Mouse (Mus musculus) retina, postnatal 7 days (tissue): Measurements from ENCODE around the gene Lingo3.
A peak's percentile ranks its signal among the peaks of the same experiment; 100 is the strongest.
"Not testable (repeated sequence)": the region's sequence is repeated elsewhere in the genome, so short reads cannot be mapped to it uniquely, and the experiment has no call there.

Experiments
- DNase-seq: peaks from one replicate; pipeline ENCODE4 v3.0.0-alpha.2; 2012; ENCODE audit warnings: low read depth, low spot score

Gene Lingo3

DNA sequence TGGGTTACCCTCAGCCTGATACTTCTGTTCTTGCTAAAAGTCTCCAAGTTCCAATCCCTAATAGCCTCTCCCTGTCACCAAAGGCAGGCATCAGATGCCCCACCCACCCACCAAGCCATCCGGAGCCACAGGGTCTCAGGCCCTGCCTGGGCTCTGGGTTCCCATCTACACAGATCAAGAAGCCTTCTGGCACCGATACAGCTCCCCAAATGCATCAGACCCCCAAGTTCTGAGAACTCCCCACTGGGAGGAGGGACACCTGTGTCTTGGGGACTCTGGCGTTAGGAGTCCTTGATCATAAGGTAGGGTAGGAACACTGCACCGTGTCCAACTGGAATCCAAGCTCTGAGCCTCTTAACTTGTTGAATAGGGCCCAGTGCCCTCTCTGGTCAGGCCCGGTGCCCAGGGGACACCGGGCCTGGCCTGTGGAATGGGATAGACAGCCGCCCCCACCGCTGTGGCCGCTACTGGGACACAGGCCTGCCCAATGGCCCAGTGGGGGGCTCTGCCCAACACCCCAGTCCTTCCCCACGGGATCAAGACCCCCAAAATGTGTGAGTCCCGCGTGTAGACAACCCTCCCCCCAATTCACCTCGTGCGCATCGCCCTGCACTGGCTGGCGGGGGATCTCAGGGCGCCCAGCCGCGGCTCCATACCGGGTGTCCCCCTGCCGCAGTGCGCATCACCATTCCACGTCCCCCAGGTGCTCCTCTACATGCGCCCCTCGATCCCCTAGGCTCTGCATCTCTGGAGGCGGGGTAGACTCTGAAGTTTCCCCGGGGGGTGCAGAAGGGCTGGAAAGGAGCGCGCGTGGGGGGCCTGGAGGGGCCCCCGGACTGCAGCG, 530 bp downstream of the Lingo3 start:
- DNase-seq = no peak

DNA sequence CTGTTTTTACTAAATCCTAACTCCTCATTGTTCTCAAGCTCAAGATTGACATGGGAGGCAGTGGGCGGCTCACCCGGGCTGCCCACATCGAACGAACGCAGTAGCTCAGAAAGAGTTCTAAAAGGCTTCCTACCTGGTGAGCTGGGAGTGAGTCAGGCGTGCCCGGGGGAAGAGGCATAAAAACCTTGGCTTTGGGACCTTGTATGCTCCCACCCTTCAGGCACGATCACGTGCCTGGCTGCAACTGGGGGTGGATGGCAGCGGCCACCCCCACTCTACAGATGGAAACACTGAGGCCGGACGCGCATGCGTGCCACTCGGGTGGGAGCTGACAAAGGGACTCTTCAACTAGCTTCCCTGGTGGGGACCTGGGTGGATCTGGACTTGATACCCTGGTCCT, 1.5 kb downstream of the Lingo3 start:
- DNase-seq = no peak

GRCm38 (mm10) chr10:80841685-80842084, 2.2 kb downstream of the Lingo3 start:
- DNase-seq = no peak

DNA sequence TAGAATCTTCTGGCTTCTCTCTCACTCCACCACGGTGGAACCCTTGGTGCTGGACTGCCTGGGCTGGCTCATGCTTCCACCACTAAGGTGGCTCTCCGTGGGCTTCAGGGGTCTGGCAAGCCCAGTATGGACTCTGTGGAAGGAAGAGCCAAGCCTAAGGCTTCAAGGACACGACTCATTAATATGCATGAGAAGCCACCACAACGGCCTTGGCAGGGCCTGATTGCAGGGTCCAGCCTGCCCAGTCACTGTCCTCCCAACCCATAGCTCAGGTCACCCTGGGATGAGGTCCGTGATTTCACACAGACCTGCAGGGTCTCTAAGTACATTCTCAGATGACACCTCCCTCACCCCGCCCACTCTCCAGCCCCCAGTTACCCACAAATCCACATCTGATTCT, 4.0 kb downstream of the Lingo3 start:
- no peak for DNase-seq

DNA sequence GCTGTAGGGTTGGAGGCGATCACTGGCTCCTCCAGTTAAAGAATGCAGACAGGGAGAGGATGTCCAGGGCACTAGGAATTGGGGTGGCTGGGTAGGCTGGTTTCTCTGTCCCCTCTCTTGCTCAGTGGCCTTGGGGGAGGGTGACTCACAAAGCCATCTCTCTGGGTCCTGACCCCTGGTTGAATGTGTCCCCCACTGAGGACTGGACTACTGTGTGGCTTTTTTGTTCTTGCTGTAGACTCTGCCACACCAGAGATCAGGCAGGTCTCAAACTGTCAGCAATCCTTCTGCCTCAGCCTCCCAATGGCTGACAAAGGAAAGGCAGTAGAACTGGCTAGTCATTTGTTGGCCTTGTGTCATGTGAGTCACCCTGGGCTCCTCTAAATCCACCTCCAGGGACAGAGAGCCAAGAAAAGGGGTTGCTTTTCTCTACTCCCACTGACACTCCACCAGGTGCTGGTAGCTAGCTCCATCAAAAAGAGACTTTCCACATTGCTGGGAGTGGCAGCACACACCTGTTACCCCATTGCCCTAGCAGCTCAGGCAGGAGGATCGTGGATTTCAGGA, 5.4 kb downstream of the Lingo3 start:
- DNase-seq = no peak

DNA sequence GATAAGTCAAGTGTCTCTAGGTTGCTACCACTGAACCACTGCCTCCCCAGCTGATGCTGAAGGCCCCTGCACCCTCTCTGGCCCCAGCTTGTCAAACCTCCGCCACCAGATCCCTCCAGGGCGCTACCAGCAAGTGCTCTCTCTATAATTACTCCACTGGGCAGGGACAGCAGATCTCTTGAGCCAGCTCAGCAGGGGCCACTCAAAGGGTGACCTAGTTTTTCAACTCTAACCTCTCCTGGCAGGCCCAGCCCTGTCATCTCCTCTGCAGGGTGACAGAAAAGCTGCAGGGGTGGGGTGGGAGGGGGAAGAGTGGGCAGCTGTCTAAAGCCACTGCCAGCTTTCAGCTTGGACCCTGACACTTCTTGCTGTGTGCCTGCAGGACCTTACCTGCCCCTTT, 6.0 kb downstream of the Lingo3 start:
- DNase-seq = peak; percentile 77

GRCm38 (mm10) chr10:80836949-80837379, 6.9 kb downstream of the Lingo3 start:
- no peak for DNase-seq

GRCm38 (mm10) chr10:80835617-80836016, 8.2 kb downstream of the Lingo3 start:
- no peak for DNase-seq

DNA sequence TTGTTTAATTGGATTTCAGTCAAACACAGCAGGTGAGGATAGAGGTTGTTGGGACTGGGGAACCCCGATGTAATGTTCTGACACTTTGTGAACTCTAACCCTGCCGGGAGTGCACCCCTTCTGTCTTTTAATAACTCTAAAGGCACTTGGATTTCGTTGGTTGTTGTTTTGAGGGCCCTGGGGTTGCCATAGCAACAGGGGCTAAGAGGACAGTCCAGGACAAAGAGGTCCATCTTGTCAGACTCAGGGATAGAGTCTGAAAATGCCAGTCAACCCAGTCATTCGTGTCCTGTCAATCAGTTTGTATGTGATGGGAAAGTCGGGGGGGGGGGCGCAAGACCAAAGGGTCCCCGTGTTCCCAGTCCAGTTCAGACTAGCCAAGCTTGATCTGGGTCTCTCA, 11.0 kb downstream of the Lingo3 start:
- no peak for DNase-seq

- no peak for DNase-seq
Observed at GRCm38 (mm10) chr10:80831136-80831535, 12.7 kb downstream of the Lingo3 start.

- no peak for DNase-seq
Observed at GRCm38 (mm10) chr10:80829359-80830278, 14.2 kb downstream of the Lingo3 start.

DNA sequence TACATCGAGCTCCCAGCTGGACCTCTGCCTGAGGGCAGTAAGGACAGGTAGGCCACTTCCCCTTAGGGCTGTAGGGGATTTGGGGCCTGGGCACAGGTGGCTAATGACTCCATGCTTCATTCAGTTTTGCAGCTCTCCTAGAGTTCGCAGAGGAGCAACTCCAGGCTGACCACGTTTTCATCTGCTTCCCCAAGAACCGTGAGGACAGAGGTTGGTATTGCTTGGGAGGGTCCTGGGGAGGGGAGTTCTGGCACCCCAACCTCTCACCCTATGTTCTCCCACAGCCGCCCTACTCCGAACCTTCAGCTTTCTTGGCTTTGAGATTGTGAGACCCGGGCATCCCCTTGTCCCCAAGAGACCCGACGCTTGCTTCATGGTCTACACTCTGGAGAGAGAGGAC, 15.3 kb downstream of the Lingo3 start:
- not testable (repeated sequence) for DNase-seq

- no peak for DNase-seq
Observed at GRCm38 (mm10) chr10:80827870-80828420, 15.9 kb downstream of the Lingo3 start.

DNA sequence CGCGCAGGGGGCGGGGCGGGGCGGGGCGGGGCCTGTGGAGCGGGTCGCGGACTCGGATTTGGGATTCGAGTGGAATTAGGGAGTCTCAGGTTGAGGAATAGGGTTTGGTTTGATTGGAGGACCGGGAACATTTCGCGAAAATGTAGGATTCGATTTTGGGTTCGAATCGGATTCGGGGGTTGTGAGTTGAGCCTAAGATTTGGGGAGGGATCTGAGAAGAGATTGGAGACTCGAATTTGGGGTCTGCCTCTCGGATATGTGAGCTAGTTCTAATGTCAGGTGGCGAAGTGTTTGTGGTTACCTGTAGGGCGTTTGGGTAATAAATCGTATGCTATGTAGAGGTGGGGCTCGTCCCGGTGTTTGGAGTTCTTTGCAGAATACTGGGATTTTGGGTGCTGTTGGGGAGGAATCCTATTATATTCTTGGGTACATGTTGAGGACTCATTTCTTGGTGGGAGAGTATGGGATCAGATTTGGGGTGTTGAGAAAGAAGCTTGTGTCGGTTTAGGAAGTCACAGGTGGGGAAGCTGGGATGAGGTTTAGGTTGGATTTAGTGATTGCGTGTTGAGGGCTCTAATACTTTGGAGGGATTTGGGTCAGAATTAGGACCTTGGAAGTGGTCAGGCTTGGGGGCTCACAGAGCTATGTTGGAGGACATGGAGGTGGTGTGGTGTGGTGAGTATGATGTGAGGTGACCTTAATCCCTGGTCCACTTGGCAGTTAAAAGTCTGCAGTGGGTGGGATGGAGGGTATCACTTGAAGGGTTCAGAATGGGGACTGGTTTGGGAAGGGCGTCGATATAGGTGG, 16.6 kb downstream of the Lingo3 start:
- no peak for DNase-seq

GRCm38 (mm10) chr10:80826151-80827062, 17.4 kb downstream of the Lingo3 start, which contains the start of gene Oaz1:
Gene Oaz1 (plus strand): TSS chr10:80826656.
- peak; percentile 99 for DNase-seq

GRCm38 (mm10) chr10:80824827-80825226, 19.0 kb downstream of the Lingo3 start:
- no peak for DNase-seq

- DNase-seq = no peak
Observed at GRCm38 (mm10) chr10:80823847-80824643, 19.8 kb downstream of the Lingo3 start.

DNA sequence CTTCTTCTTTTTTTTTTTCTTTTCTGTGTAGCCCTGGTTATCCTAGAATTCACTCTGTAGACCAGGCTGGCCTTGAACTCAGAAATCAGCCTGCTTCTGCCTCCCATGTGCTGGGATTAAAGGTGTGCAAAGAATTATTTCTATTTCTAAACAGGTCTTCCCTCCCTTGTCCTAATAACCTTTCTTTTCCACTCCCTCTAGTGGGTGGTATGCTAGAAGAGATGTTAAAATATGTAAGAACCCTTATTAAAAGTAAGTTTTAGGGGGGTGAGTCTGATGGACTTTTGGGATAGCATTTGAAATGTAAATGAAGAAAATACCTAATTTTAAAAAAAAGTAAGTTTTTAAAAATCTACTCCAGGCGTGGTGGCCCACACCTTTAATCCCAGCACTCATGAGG, 20.5 kb downstream of the Lingo3 start:
- no peak for DNase-seq

DNA sequence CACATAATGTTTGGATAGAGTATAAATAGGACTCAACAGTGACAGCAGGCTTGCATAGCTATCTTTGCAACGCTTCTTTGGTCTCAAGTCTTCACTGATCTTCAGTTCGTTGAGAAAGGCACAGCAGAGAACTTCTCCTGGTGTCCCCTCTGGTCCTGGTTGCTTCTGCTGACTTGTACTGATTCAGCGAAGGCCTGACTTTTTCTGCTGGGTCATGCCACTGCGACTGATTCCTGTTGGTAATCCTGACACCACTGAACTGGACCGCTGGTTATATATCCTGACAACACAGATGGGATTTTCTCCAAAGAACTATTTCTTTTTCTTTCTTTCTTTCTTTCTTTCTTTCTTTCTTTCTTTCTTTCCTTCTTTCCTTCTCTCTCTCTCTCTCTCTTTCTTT, 21.3 kb downstream of the Lingo3 start:
- no peak for DNase-seq
